Mouse (Mus musculus) limb, embryonic 11.5 days (tissue): Measurements from ENCODE around the gene Ankrd44. TPM values are rescaled to one million over a fixed set of nuclear protein-coding genes. Genes with fewer than 3 reads are reported as not detected.

ENCODE experiments used
- ATAC-seq: fragments of 200-750 bp; cut with Nextera tagmentation; 2 replicates; pipeline ENCODE4 v1.8.0; 2017; ENCODE audit warnings: low read depth; ENCODE audit not compliant: insufficient number of reproducible peaks, low FRiP score, low TSS enrichment
- DNase-seq: peaks from one replicate; pipeline ENCODE4 v3.0.0-alpha.2; 2015; ENCODE audit warnings: low spot score
- H3K27ac ChIP-seq: fragments of 300-500 bp; sonication (generic); replicated peaks from 2 replicates; pipeline ENCODE4 v1.5.1; 2014; ENCODE audit warnings: low read depth, mild to moderate bottlenecking, low read length
- H3K27me3 ChIP-seq: fragments of 300-500 bp; sonication (generic); 2 replicates; pipeline ENCODE4 v1.6.1; 2014; ENCODE audit warnings: mild to moderate bottlenecking, low read length, mixed read lengths; ENCODE audit not compliant: control insufficient read depth, insufficient read depth
- H3K36me3 ChIP-seq: fragments of 300-500 bp; sonication (generic); 2 replicates; pipeline ENCODE4 v1.6.1; 2014; ENCODE audit warnings: mild to moderate bottlenecking, low read length, moderate library complexity, mixed read lengths; ENCODE audit not compliant: control insufficient read depth, insufficient read depth
- H3K4me1 ChIP-seq: fragments of 300-500 bp; sonication (generic); 2 replicates; pipeline ENCODE4 v1.6.1; 2014; ENCODE audit warnings: low read length, mixed read lengths; ENCODE audit not compliant: control insufficient read depth, insufficient read depth
- H3K4me2 ChIP-seq: fragments of 300-500 bp; sonication (generic); 2 replicates; pipeline ENCODE4 v1.6.1; 2014; ENCODE audit warnings: low read depth, mild to moderate bottlenecking, moderate library complexity; ENCODE audit not compliant: severe bottlenecking
- H3K4me3 ChIP-seq: fragments of 300-500 bp; sonication (generic); 2 replicates; pipeline ENCODE4 v1.5.1; 2014; ENCODE audit warnings: low read depth, low read length
- H3K9ac ChIP-seq: fragments of 300-500 bp; sonication (generic); 2 replicates; pipeline ENCODE4 v1.6.1; 2014; ENCODE audit warnings: mild to moderate bottlenecking, low read length
- H3K9me3 ChIP-seq: fragments of 300-500 bp; sonication (generic); 2 replicates; pipeline ENCODE4 v1.6.1; 2016; ENCODE audit warnings: low read length; ENCODE audit not compliant: control insufficient read depth
- WGBS: fragments of 180-500 bp; shearing (Covaris S2); extraction: QIAGEN DNeasy Blood & Tissue Kit; methylation state at CpG from one replicate; pipeline ENCODE4 v1.1.7; 2014; 5-methylcytosine and 5-hydroxymethylcytosine counted together
- polyA plus RNA-seq: library from polyadenylated mRNA; unstranded; fragments of >200 nt; fragmentation: Nextera tagmentation; extraction: Ambion mirVana; gene quantifications from 2 replicates; pipeline ENCODE4 v1.2.1, GENCODE M21; 2014

Ankrd44 gene
- polyA plus RNA-seq, 1 experiment from 2014 or later = 23.5 TPM

- DNase-seq = no peak
- no peaks in the 10 kb centered on the region for H3K9me3 ChIP-seq
- no peaks in the 10 kb centered on the region for H3K27me3 ChIP-seq
- no peak for ATAC-seq
- H3K36me3 ChIP-seq = no peaks in the 10 kb centered on the region
- no peak overlapping the region for H3K4me2 ChIP-seq
- H3K27ac ChIP-seq = no peak overlapping the region
- H3K4me1 ChIP-seq = no peaks in the 10 kb centered on the region; the same call in 1 of the 2 replicates
- H3K4me3 ChIP-seq = no peak overlapping the region
- no peak overlapping the region for H3K9ac ChIP-seq
Observed at GRCm38 (mm10) chr1:54859876-54860275, 66.3 kb downstream of the Ankrd44 start.

GRCm38 (mm10) chr1:54858898-54859297 is 67.3 kb downstream of the Ankrd44 start:
- Histone ChIP-seq H3K4me1 (peaks cover under 1% of the 10 kb centered on the region; the same call in 1 of the 2 replicates), H3K4me3 (no peak overlapping the region), H3K27ac (no peak overlapping the region), H3K4me2 (no peak overlapping the region), H3K9me3 (no peaks in the 10 kb centered on the region), H3K27me3 (no peaks in the 10 kb centered on the region), H3K9ac (no peak overlapping the region), H3K36me3 (no peaks in the 10 kb centered on the region)
- 98% methylated on average over 2 of the region's 2 CpGs for whole genome bisulfite sequencing
- DNase-seq (no peak), ATAC-seq (no peak)

GRCm38 (mm10) chr1:54856502-54856901 is 69.7 kb downstream of the Ankrd44 start:
- H3K27me3 ChIP-seq = no peaks in the 10 kb centered on the region
- DNase-seq (no peak), ATAC-seq (no peak)
- no peak overlapping the region for H3K9ac ChIP-seq
- WGBS = 92% methylated on average over 7 of the region's 7 CpGs
- no peak overlapping the region for H3K4me2 ChIP-seq
- H3K4me3 ChIP-seq = no peak overlapping the region
- H3K4me1 ChIP-seq = peaks cover 6% of the 10 kb centered on the region; the same call in 1 of the 2 replicates
- no peaks in the 10 kb centered on the region for H3K9me3 ChIP-seq
- H3K36me3 ChIP-seq = no peaks in the 10 kb centered on the region
- no peak overlapping the region for H3K27ac ChIP-seq

GRCm38 (mm10) chr1:54855970-54856369 is 70.2 kb downstream of the Ankrd44 start:
- Histone ChIP-seq H3K9me3 (no peaks in the 10 kb centered on the region), H3K9ac (no peak overlapping the region), H3K36me3 (no peaks in the 10 kb centered on the region), H3K27ac (no peak overlapping the region), H3K27me3 (no peaks in the 10 kb centered on the region), H3K4me3 (no peak overlapping the region), H3K4me2 (no peak overlapping the region), H3K4me1 (peaks cover 6% of the 10 kb centered on the region; the same call in 1 of the 2 replicates)
- DNase-seq = no peak
- 77% methylated on average over 3 of the region's 3 CpGs for WGBS
- no peak for ATAC-seq

GRCm38 (mm10) chr1:54854388-54854787 is 71.8 kb downstream of the Ankrd44 start:
- no peaks in the 10 kb centered on the region for H3K9me3 ChIP-seq
- no peaks in the 10 kb centered on the region for H3K27me3 ChIP-seq
- H3K27ac ChIP-seq = no peak overlapping the region
- peaks cover 6% of the 10 kb centered on the region for H3K4me1 ChIP-seq
- H3K9ac ChIP-seq = no peak overlapping the region
- ATAC-seq (no peak), DNase-seq (no peak)
- no peaks in the 10 kb centered on the region for H3K36me3 ChIP-seq
- WGBS = 86% methylated on average over 1 of the region's 1 CpGs
- H3K4me2 ChIP-seq = no peak overlapping the region
- H3K4me3 ChIP-seq = no peak overlapping the region

- no peak overlapping the region for H3K27ac ChIP-seq
- no peaks in the 10 kb centered on the region for H3K9me3 ChIP-seq
- 19% methylated on average over 11 of the region's 11 CpGs for WGBS
- no peak overlapping the region for H3K9ac ChIP-seq
- no peaks in the 10 kb centered on the region for H3K27me3 ChIP-seq
- no peak overlapping the region for H3K4me2 ChIP-seq
- no peak overlapping the region for H3K4me3 ChIP-seq
- H3K4me1 ChIP-seq = peaks cover 8% of the 10 kb centered on the region
- no peaks in the 10 kb centered on the region for H3K36me3 ChIP-seq
- no peak for DNase-seq
- no peak for ATAC-seq
Observed at GRCm38 (mm10) chr1:54853311-54854000, 72.7 kb downstream of the Ankrd44 start.

- Histone ChIP-seq H3K4me2 (no peak overlapping the region), H3K4me3 (no peak overlapping the region), H3K27ac (no peak overlapping the region), H3K4me1 (peaks cover 8% of the 10 kb centered on the region), H3K27me3 (no peaks in the 10 kb centered on the region), H3K9ac (no peak overlapping the region), H3K9me3 (no peaks in the 10 kb centered on the region), H3K36me3 (no peaks in the 10 kb centered on the region)
- DNase-seq (peak; percentile 42), ATAC-seq (0 out of 2 replicates have a peak, but pooled peaks have one; percentile 10)
- WGBS = 33% methylated on average over 9 of the region's 9 CpGs
Observed at GRCm38 (mm10) chr1:54851610-54852009, 74.6 kb downstream of the Ankrd44 start.

GRCm38 (mm10) chr1:54850077-54850476 is 76.1 kb downstream of the Ankrd44 start:
- Histone ChIP-seq H3K9ac (no peak overlapping the region), H3K4me3 (no peak overlapping the region), H3K9me3 (no peaks in the 10 kb centered on the region), H3K27ac (no peak overlapping the region), H3K4me1 (peaks cover 8% of the 10 kb centered on the region), H3K27me3 (no peaks in the 10 kb centered on the region), H3K36me3 (no peaks in the 10 kb centered on the region), H3K4me2 (no peak overlapping the region)
- no peak for DNase-seq
- 66% methylated on average over 8 of the region's 8 CpGs for WGBS
- ATAC-seq = peak; percentile 45; the same call in 1 of the 2 replicates

GRCm38 (mm10) chr1:54847238-54847637 is 78.9 kb downstream of the Ankrd44 start:
- Histone ChIP-seq H3K4me3 (no peak overlapping the region), H3K27ac (no peak overlapping the region), H3K4me2 (no peak overlapping the region), H3K9me3 (no peaks in the 10 kb centered on the region), H3K4me1 (peaks cover 5% of the 10 kb centered on the region; the same call in 1 of the 2 replicates), H3K27me3 (no peaks in the 10 kb centered on the region), H3K36me3 (no peaks in the 10 kb centered on the region), H3K9ac (no peak overlapping the region)
- ATAC-seq (no peak), DNase-seq (no peak)
- WGBS = 83% methylated on average over 1 of the region's 1 CpGs
